Mouse (Mus musculus) small intestine, adult 2 months (tissue): ENCODE results near the gene Nrbp1.

ENCODE experiments used
- CTCF ChIP-seq: fragments of 200-500 bp; IDR thresholded peaks from 2 replicates; pipeline ENCODE4 v1.5.1; 2012; ENCODE audit warnings: low read depth, mild to moderate bottlenecking, control low read depth, inconsistent platforms, low read length, moderate library complexity, mixed read lengths; ENCODE audit not compliant: insufficient replicate concordance, insufficient read length; ENCODE audit errors: extremely low read depth
- POLR2A ChIP-seq: fragments of 200-500 bp; IDR thresholded peaks from 2 replicates; pipeline ENCODE4 v1.6.1; 2012; ENCODE audit warnings: low read depth, mild to moderate bottlenecking, control low read depth, inconsistent platforms, low read length, moderate library complexity

- TF ChIP-seq CTCF (no peak), POLR2A (no peak; the same call in 1 of the 2 replicates)
Observed at GRCm38 (mm10) chr5:31291361-31291688, 50.7 kb downstream of the Nrbp1 start.
